Mouse (Mus musculus) kidney, adult 2 months (tissue): ENCODE data around the gene Ulk1.

ENCODE experiments used
- CTCF ChIP-seq: fragments of 200-500 bp; conservative IDR thresholded peaks from 2 replicates; pipeline ENCODE4 v1.5.1; 2011; ENCODE audit warnings: low read depth, mild to moderate bottlenecking, control low read depth, low read length, moderate library complexity, mixed read lengths; ENCODE audit not compliant: insufficient read depth, insufficient read length
- POLR2A ChIP-seq: fragments of 200-500 bp; IDR thresholded peaks from one replicate; pipeline ENCODE4 v1.6.1; 2011; ENCODE audit warnings: low read depth, low read length, control low read depth

- TF ChIP-seq CTCF (no peak), POLR2A (no peak)
These were observed 39.9 kb downstream of the Ulk1 start for GRCm38 (mm10) chr5:110770031-110770445.
